Mouse (Mus musculus) cerebellum, postnatal 36 days (tissue): ENCODE data around the gene Il31.
"Not testable (repeated sequence)": the region's sequence is repeated elsewhere in the genome, so short reads cannot be mapped to it uniquely, and the experiment has no call there.

Experiments used
- DNase-seq, 2 experiments: peaks; one replicate each; pipeline ENCODE4 v3.0.0; 2021 to 2022; ENCODE audit warnings: mixed read lengths in 2 of 2

The Il31 gene

GRCm38 (mm10) chr5:123489112-123489785, at the start of gene Il31, which contains the start of gene Lrrc43:
Gene Il31 (minus strand): TSS chr5:123489489.
Gene Lrrc43 (plus strand): TSS chr5:123489305.
- no peak for DNase-seq

- no peak for DNase-seq
Measured at GRCm38 (mm10) chr5:123533801-123534200, 44.5 kb upstream of the Il31 start.

GRCm38 (mm10) chr5:123530056-123530455, 40.8 kb upstream of the Il31 start:
- DNase-seq = no peak

- DNase-seq = peak in 1 of 2 experiments; percentile 1
Measured at GRCm38 (mm10) chr5:123528641-123529040, 39.4 kb upstream of the Il31 start.

GRCm38 (mm10) chr5:123525916-123526495, 36.7 kb upstream of the Il31 start:
- DNase-seq = peak in 1 of 2 experiments; percentile 1

GRCm38 (mm10) chr5:123525281-123525680, 36.0 kb upstream of the Il31 start, which contains the start of gene Gm49027:
Gene Gm49027 (minus strand): TSS chr5:123525488.
- peak in 1 of 2 experiments; percentile 1 for DNase-seq

GRCm38 (mm10) chr5:123524393-123524750, 35.1 kb upstream of the Il31 start:
- DNase-seq = no peak

GRCm38 (mm10) chr5:123523692-123524392, 34.6 kb upstream of the Il31 start, which contains the start of gene Diablo:
Gene Diablo (minus strand): TSS chr5:123524176.
- DNase-seq = peak; percentile 96 to 98

- peak in 1 of 2 experiments; percentile 1 for DNase-seq
Measured at GRCm38 (mm10) chr5:123522166-123522565, 32.9 kb upstream of the Il31 start.

- DNase-seq = peak in 1 of 2 experiments; percentile 0
Measured at GRCm38 (mm10) chr5:123521621-123522020, 32.3 kb upstream of the Il31 start.

- peak in 1 of 2 experiments; percentile 0 for DNase-seq
Measured at GRCm38 (mm10) chr5:123520666-123521065, 31.4 kb upstream of the Il31 start.

GRCm38 (mm10) chr5:123514871-123515270, 25.6 kb upstream of the Il31 start:
- no peak for DNase-seq

GRCm38 (mm10) chr5:123512102-123512501, 22.8 kb upstream of the Il31 start:
- no peak for DNase-seq

- DNase-seq = not testable (repeated sequence)
Measured at GRCm38 (mm10) chr5:123511426-123511825, 22.1 kb upstream of the Il31 start.

GRCm38 (mm10) chr5:123510160-123510559, 20.9 kb upstream of the Il31 start, which contains the start of gene B3gnt4:
Gene B3gnt4 (plus strand): TSS chr5:123510460.
- DNase-seq = no peak

GRCm38 (mm10) chr5:123508921-123509320, 19.6 kb upstream of the Il31 start:
- DNase-seq = no peak

GRCm38 (mm10) chr5:123507936-123508723, 18.8 kb upstream of the Il31 start:
- peak; percentile 58 to 73 for DNase-seq

- DNase-seq = no peak
Measured at GRCm38 (mm10) chr5:123501973-123502372, 12.7 kb upstream of the Il31 start.

GRCm38 (mm10) chr5:123499717-123500116, 10.4 kb upstream of the Il31 start:
- peak; percentile 54 to 65 for DNase-seq

GRCm38 (mm10) chr5:123489935-123490334, 646 bp upstream of the Il31 start:
- no peak for DNase-seq

- no peak for DNase-seq
Measured at GRCm38 (mm10) chr5:123487659-123488395, 1.5 kb downstream of the Il31 start.

- no peak for DNase-seq
Measured at GRCm38 (mm10) chr5:123473817-123474216, 15.5 kb downstream of the Il31 start.
